Mouse (Mus musculus): Measurements from ENCODE around the gene Arhgap42. TPM values are rescaled to one million over a fixed set of nuclear protein-coding genes. Genes with fewer than 3 reads are reported as not detected.

Arhgap42 gene
- total RNA-seq, 2 experiments from 2014 or later = 0.07 to 0.09 TPM

GRCm38 (mm10) chr9:9211411-9212087 is 27.4 kb downstream of the Arhgap42 start:
- no peak for ATAC-seq (ENCODE audit: poor library complexity, severe bottlenecking)

GRCm38 (mm10) chr9:9210464-9210863 is 28.4 kb downstream of the Arhgap42 start:
- no peak for ATAC-seq (ENCODE audit: poor library complexity, severe bottlenecking)

GRCm38 (mm10) chr9:9208205-9208604 is 30.7 kb downstream of the Arhgap42 start:
- ATAC-seq (ENCODE audit: poor library complexity, severe bottlenecking) = no peak

GRCm38 (mm10) chr9:9207251-9207650 is 31.6 kb downstream of the Arhgap42 start:
- ATAC-seq (ENCODE audit: poor library complexity, severe bottlenecking) = no peak

GRCm38 (mm10) chr9:9200827-9201388 is 38.0 kb downstream of the Arhgap42 start:
- no peak for ATAC-seq (ENCODE audit: poor library complexity, severe bottlenecking)

GRCm38 (mm10) chr9:9199170-9199841 is 39.6 kb downstream of the Arhgap42 start:
- ATAC-seq (ENCODE audit: poor library complexity, severe bottlenecking) = no peak

GRCm38 (mm10) chr9:9198645-9199044 is 40.3 kb downstream of the Arhgap42 start:
- no peak for ATAC-seq (ENCODE audit: poor library complexity, severe bottlenecking)

- no peak for ATAC-seq (ENCODE audit: poor library complexity, severe bottlenecking)
Observed at GRCm38 (mm10) chr9:9196046-9196445, 42.9 kb downstream of the Arhgap42 start.

- ATAC-seq (ENCODE audit: poor library complexity, severe bottlenecking) = no peak
Observed at GRCm38 (mm10) chr9:9194496-9194895, 44.4 kb downstream of the Arhgap42 start.

- no peak for ATAC-seq (ENCODE audit: poor library complexity, severe bottlenecking)
Observed at GRCm38 (mm10) chr9:9192716-9193115, 46.2 kb downstream of the Arhgap42 start.

GRCm38 (mm10) chr9:9190835-9191234 is 48.1 kb downstream of the Arhgap42 start:
- ATAC-seq (ENCODE audit: poor library complexity, severe bottlenecking) = no peak

GRCm38 (mm10) chr9:9188167-9188566 is 50.7 kb downstream of the Arhgap42 start:
- no peak for ATAC-seq (ENCODE audit: poor library complexity, severe bottlenecking)

- ATAC-seq (ENCODE audit: poor library complexity, severe bottlenecking) = no peak
Observed at GRCm38 (mm10) chr9:9177745-9178144, 61.2 kb downstream of the Arhgap42 start.

- no peak for ATAC-seq (ENCODE audit: poor library complexity, severe bottlenecking)
Observed at GRCm38 (mm10) chr9:9174924-9175323, 64.0 kb downstream of the Arhgap42 start.

GRCm38 (mm10) chr9:9174206-9174605 is 64.7 kb downstream of the Arhgap42 start:
- no peak for ATAC-seq (ENCODE audit: poor library complexity, severe bottlenecking)

- ATAC-seq (ENCODE audit: poor library complexity, severe bottlenecking) = no peak
Observed at GRCm38 (mm10) chr9:9173091-9173490, 65.8 kb downstream of the Arhgap42 start.

GRCm38 (mm10) chr9:9171146-9171816 is 67.6 kb downstream of the Arhgap42 start:
- ATAC-seq (ENCODE audit: poor library complexity, severe bottlenecking) = no peak

- no peak for ATAC-seq (ENCODE audit: poor library complexity, severe bottlenecking)
Observed at GRCm38 (mm10) chr9:9165641-9166063, 73.2 kb downstream of the Arhgap42 start.

- no peak for ATAC-seq (ENCODE audit: poor library complexity, severe bottlenecking)
Observed at GRCm38 (mm10) chr9:9160736-9161135, 78.2 kb downstream of the Arhgap42 start.

GRCm38 (mm10) chr9:9158241-9158640 is 80.7 kb downstream of the Arhgap42 start:
- no peak for ATAC-seq (ENCODE audit: poor library complexity, severe bottlenecking)

- ATAC-seq (ENCODE audit: poor library complexity, severe bottlenecking) = no peak
Observed at GRCm38 (mm10) chr9:9157425-9157824, 81.5 kb downstream of the Arhgap42 start.

- no peak for ATAC-seq (ENCODE audit: poor library complexity, severe bottlenecking)
Observed at GRCm38 (mm10) chr9:9154636-9155035, 84.3 kb downstream of the Arhgap42 start.
